Mouse (Mus musculus) hindbrain, postnatal 0 days (tissue): ENCODE measurements around the gene Tmx2. TPM values are rescaled to one million over a fixed set of nuclear protein-coding genes. Genes with fewer than 3 reads are reported as not detected.

ENCODE experiments used
- ATAC-seq: fragments of 200-750 bp; cut with Nextera tagmentation; 2 replicates; pipeline ENCODE4 v1.8.0; 2017; ENCODE audit warnings: mild to moderate bottlenecking, moderate TSS enrichment, moderate library complexity
- DNase-seq: peaks from one replicate; pipeline ENCODE4 v3.0.0-alpha.2; 2015; ENCODE audit warnings: low spot score
- H3K27ac ChIP-seq: fragments of 300-500 bp; sonication (generic); 2 replicates; pipeline ENCODE4 v1.5.1; 2014; ENCODE audit warnings: mild to moderate bottlenecking
- H3K27me3 ChIP-seq: fragments of 300-500 bp; sonication (generic); 2 replicates; pipeline ENCODE4 v1.6.1; 2014; ENCODE audit warnings: low read length, mixed read lengths; ENCODE audit not compliant: insufficient read depth
- H3K36me3 ChIP-seq: fragments of 300-500 bp; sonication (generic); 2 replicates; pipeline ENCODE4 v1.6.1; 2014; ENCODE audit warnings: low read length, mixed read lengths; ENCODE audit not compliant: insufficient read depth
- H3K4me1 ChIP-seq: fragments of 300-500 bp; sonication (generic); 2 replicates; pipeline ENCODE4 v1.6.1; 2014; ENCODE audit warnings: antibody characterized with exemption, low read length, mixed read lengths; ENCODE audit not compliant: insufficient read depth
- H3K4me2 ChIP-seq: fragments of 300-500 bp; sonication (generic); 2 replicates; pipeline ENCODE4 v1.6.1; 2014; ENCODE audit warnings: low read depth, mild to moderate bottlenecking, low read length, moderate library complexity, mixed read lengths
- H3K4me3 ChIP-seq: fragments of 300-500 bp; sonication (generic); 2 replicates; pipeline ENCODE4 v1.5.1; 2014; ENCODE audit warnings: low read length
- H3K9ac ChIP-seq: fragments of 300-500 bp; sonication (generic); replicated peaks from 2 replicates; pipeline ENCODE4 v1.6.1; 2014; ENCODE audit warnings: mild to moderate bottlenecking, low read length, moderate library complexity, mixed read lengths
- H3K9me3 ChIP-seq: fragments of 300-500 bp; sonication (generic); 2 replicates; pipeline ENCODE4 v1.6.1; 2016; ENCODE audit warnings: low read length, mixed read lengths
- CTCF ChIP-seq: IDR thresholded peaks from 2 replicates; pipeline ENCODE4 v1.5.1; 2016; ENCODE audit warnings: antibody characterized with exemption, control low read depth, low read depth
- WGBS: fragments of 180-500 bp; shearing (Covaris S2); extraction: QIAGEN DNeasy Blood & Tissue Kit; methylation state at CpG from one replicate; pipeline ENCODE4 v1.1.7; 2014; 5-methylcytosine and 5-hydroxymethylcytosine counted together
- polyA plus RNA-seq: library from polyadenylated mRNA; unstranded; fragments of >200 nt; fragmentation: Nextera tagmentation; extraction: Ambion mirVana; gene quantifications from 2 replicates; pipeline ENCODE4 v1.2.1, GENCODE M21; 2015
- total RNA-seq: library from RNA; depleted of rRNA; stranded (reverse); fragments of >200 nt; gene quantifications from 2 replicates; pipeline ENCODE4 v1.2.3, GENCODE M21; 2014

Gene Tmx2
- total and polyA plus RNA-seq, 2 experiments from 2014 or later = 133 to 347 TPM

- H3K4me1 ChIP-seq = peaks cover 33% of the 10 kb centered on the region
- DNase-seq = no peak
- WGBS = 61% methylated on average over 5 of the region's 5 CpGs
These were observed 40.3 kb downstream of the Tmx2 start for GRCm38 (mm10) chr2:84638428-84639220.

GRCm38 (mm10) chr2:84637452-84638165, 41.3 kb downstream of the Tmx2 start:
- WGBS = 27% methylated on average over 7 of the region's 7 CpGs
- no peak overlapping the region for H3K4me3 ChIP-seq
- no peak for TF ChIP-seq CTCF
- H3K9me3 ChIP-seq = no peaks in the 10 kb centered on the region
- H3K4me2 ChIP-seq = no peak overlapping the region; the same call in 1 of the 2 replicates
- H3K9ac ChIP-seq = no peak overlapping the region
- no peaks in the 10 kb centered on the region for H3K27me3 ChIP-seq
- DNase-seq = no peak
- H3K36me3 ChIP-seq = no peaks in the 10 kb centered on the region
- no peak for ATAC-seq
- peaks cover 33% of the 10 kb centered on the region for H3K4me1 ChIP-seq
- peak overlapping the region; percentile 81 for H3K27ac ChIP-seq

More at GRCm38 (mm10) chr2:84638428-84639220, 40.3 kb downstream of the Tmx2 start:
- Histone ChIP-seq H3K27me3 (no peaks in the 10 kb centered on the region), H3K9me3 (no peaks in the 10 kb centered on the region), H3K4me2 (no peak overlapping the region; the same call in 1 of the 2 replicates), H3K9ac (no peak overlapping the region), H3K27ac (peak overlapping the region; percentile 81; the same call in 1 of the 2 replicates), H3K4me3 (no peak overlapping the region), H3K36me3 (no peaks in the 10 kb centered on the region)
- ATAC-seq = no peak
- TF ChIP-seq CTCF = no peak

GRCm38 (mm10) chr2:84636231-84636741, 42.7 kb downstream of the Tmx2 start:
- peaks cover 33% of the 10 kb centered on the region for H3K4me1 ChIP-seq
- DNase-seq (no peak), ATAC-seq (no peak)
- TF ChIP-seq CTCF = no peak
- 12% methylated on average over 8 of the region's 8 CpGs for WGBS
- no peak overlapping the region for H3K4me3 ChIP-seq
- H3K9me3 ChIP-seq = no peaks in the 10 kb centered on the region
- H3K27me3 ChIP-seq = no peaks in the 10 kb centered on the region
- peak overlapping the region; percentile 81 for H3K27ac ChIP-seq
- peak overlapping the region; percentile 30 for H3K4me2 ChIP-seq
- H3K9ac ChIP-seq = no peak overlapping the region
- no peaks in the 10 kb centered on the region for H3K36me3 ChIP-seq

GRCm38 (mm10) chr2:84635611-84636010, 43.3 kb downstream of the Tmx2 start:
- peak; percentile 97 for ATAC-seq
- Histone ChIP-seq H3K4me2 (peak overlapping the region; percentile 30), H3K4me3 (no peak overlapping the region), H3K27ac (peak overlapping the region; percentile 81), H3K9me3 (no peaks in the 10 kb centered on the region), H3K4me1 (peaks cover 33% of the 10 kb centered on the region), H3K27me3 (no peaks in the 10 kb centered on the region), H3K9ac (no peak overlapping the region), H3K36me3 (no peaks in the 10 kb centered on the region)
- no peak for TF ChIP-seq CTCF
- peak; percentile 86 for DNase-seq
- 1% methylated on average over 2 of the region's 2 CpGs for WGBS

- Histone ChIP-seq H3K4me2 (peak overlapping the region; percentile 30), H3K9ac (no peak overlapping the region), H3K27ac (peak overlapping the region; percentile 81), H3K4me3 (no peak overlapping the region), H3K36me3 (no peaks in the 10 kb centered on the region), H3K27me3 (no peaks in the 10 kb centered on the region), H3K4me1 (peaks cover 33% of the 10 kb centered on the region), H3K9me3 (no peaks in the 10 kb centered on the region)
- no peak for TF ChIP-seq CTCF
- 24% methylated on average over 4 of the region's 4 CpGs for WGBS
- ATAC-seq = no peak
- DNase-seq = peak; percentile 18
These were observed 43.9 kb downstream of the Tmx2 start for GRCm38 (mm10) chr2:84634934-84635482.

- DNase-seq (no peak), ATAC-seq (no peak)
- WGBS = 82% methylated on average over 4 of the region's 4 CpGs
- Histone ChIP-seq H3K36me3 (no peaks in the 10 kb centered on the region), H3K4me2 (no peak overlapping the region), H3K27ac (peak overlapping the region; percentile 81), H3K4me1 (peaks cover 33% of the 10 kb centered on the region), H3K9ac (no peak overlapping the region), H3K9me3 (no peaks in the 10 kb centered on the region), H3K27me3 (no peaks in the 10 kb centered on the region), H3K4me3 (no peak overlapping the region)
- no peak for TF ChIP-seq CTCF
These were observed 44.9 kb downstream of the Tmx2 start for GRCm38 (mm10) chr2:84634006-84634405.
